Mouse (Mus musculus) hindbrain, embryonic 13.5 days (tissue): ENCODE measurements around the gene Apoc2. TPM values are rescaled to one million over a fixed set of nuclear protein-coding genes. Genes with fewer than 3 reads are reported as not detected.

Experiments
- ATAC-seq: fragments of 200-750 bp; cut with Nextera tagmentation; 2 replicates; pipeline ENCODE4 v1.8.0; 2017; ENCODE audit warnings: moderate TSS enrichment; ENCODE audit not compliant: low FRiP score
- H3K27ac ChIP-seq: fragments of 300-500 bp; sonication (generic); 2 replicates; pipeline ENCODE4 v1.5.1; 2015; ENCODE audit warnings: inconsistent platforms, mild to moderate bottlenecking, moderate library complexity
- H3K27me3 ChIP-seq: fragments of 300-500 bp; sonication (generic); 2 replicates; pipeline ENCODE4 v1.6.1; 2015; ENCODE audit warnings: mild to moderate bottlenecking, inconsistent platforms
- H3K36me3 ChIP-seq: fragments of 300-500 bp; sonication (generic); 2 replicates; pipeline ENCODE4 v1.6.1; 2015; ENCODE audit warnings: mild to moderate bottlenecking, inconsistent platforms
- H3K4me1 ChIP-seq: fragments of 300-500 bp; sonication (generic); replicated peaks from 2 replicates; pipeline ENCODE4 v1.6.1; 2015; ENCODE audit warnings: inconsistent platforms
- H3K4me2 ChIP-seq: fragments of 300-500 bp; sonication (generic); 2 replicates; pipeline ENCODE4 v1.6.1; 2015; ENCODE audit warnings: inconsistent platforms, mild to moderate bottlenecking, moderate library complexity
- H3K4me3 ChIP-seq: fragments of 300-500 bp; sonication (generic); 2 replicates; pipeline ENCODE4 v1.5.1; 2015; ENCODE audit warnings: mild to moderate bottlenecking, inconsistent platforms
- H3K9ac ChIP-seq: fragments of 300-500 bp; sonication (generic); 2 replicates; pipeline ENCODE4 v1.6.1; 2015; ENCODE audit warnings: mild to moderate bottlenecking, inconsistent platforms
- H3K9me3 ChIP-seq: fragments of 300-500 bp; sonication (generic); 2 replicates; pipeline ENCODE4 v1.6.1; 2016; ENCODE audit warnings: inconsistent platforms
- WGBS: fragments of 180-500 bp; shearing (Covaris S2); methylation state at CpG from one replicate; pipeline ENCODE4 v1.1.7; 2015; 5-methylcytosine and 5-hydroxymethylcytosine counted together
- polyA plus RNA-seq: library from polyadenylated mRNA; unstranded; fragments of >200 nt; fragmentation: Nextera tagmentation; extraction: Ambion mirVana; gene quantifications from 2 replicates; pipeline ENCODE4 v1.2.1, GENCODE M21; 2015

Gene Apoc2
- polyA plus RNA-seq, 1 experiment from 2014 or later = not detected

GRCm38 (mm10) chr7:19697949-19698906 lies 20.5 kb upstream of the Apoc2 start:
- 0 out of 2 replicates have a peak, but pooled peaks have one; percentile 3 for ATAC-seq
- H3K9ac ChIP-seq = peak overlapping the region; percentile 68
- no peaks in the 10 kb centered on the region for H3K9me3 ChIP-seq
- H3K4me1 ChIP-seq = peaks cover 26% of the 10 kb centered on the region
- peaks cover 12% of the 10 kb centered on the region; the same call in 1 of the 2 replicates for H3K27me3 ChIP-seq
- peak overlapping the region; percentile 35 for H3K4me3 ChIP-seq
- H3K27ac ChIP-seq = peak overlapping the region; percentile 19; the same call in 1 of the 2 replicates
- H3K36me3 ChIP-seq = peaks cover 22% of the 10 kb centered on the region
- 2% methylated on average over 28 of the region's 28 CpGs for WGBS
- peak overlapping the region; percentile 58 for H3K4me2 ChIP-seq

GRCm38 (mm10) chr7:19696336-19696873 lies 18.7 kb upstream of the Apoc2 start:
- Histone ChIP-seq H3K27me3 (peaks cover 12% of the 10 kb centered on the region; the same call in 1 of the 2 replicates), H3K36me3 (peaks cover 10% of the 10 kb centered on the region), H3K4me3 (no peak overlapping the region), H3K27ac (no peak overlapping the region), H3K4me1 (peaks cover 30% of the 10 kb centered on the region), H3K9me3 (no peaks in the 10 kb centered on the region), H3K9ac (no peak overlapping the region), H3K4me2 (no peak overlapping the region)
- WGBS = 96% methylated on average over 34 of the region's 34 CpGs
- no peak for ATAC-seq

- no peak overlapping the region for H3K4me2 ChIP-seq
- no peak overlapping the region for H3K9ac ChIP-seq
- H3K27ac ChIP-seq = no peak overlapping the region
- peaks cover 12% of the 10 kb centered on the region; the same call in 1 of the 2 replicates for H3K27me3 ChIP-seq
- no peak overlapping the region for H3K4me3 ChIP-seq
- ATAC-seq = no peak
- H3K4me1 ChIP-seq = peaks cover 29% of the 10 kb centered on the region
- H3K9me3 ChIP-seq = no peaks in the 10 kb centered on the region
- WGBS = 87% methylated on average over 6 of the region's 6 CpGs
- H3K36me3 ChIP-seq = peaks cover 8% of the 10 kb centered on the region
Observed at GRCm38 (mm10) chr7:19695881-19696280, 18.1 kb upstream of the Apoc2 start.

GRCm38 (mm10) chr7:19695213-19695594 lies 17.5 kb upstream of the Apoc2 start:
- H3K27me3 ChIP-seq = peaks cover 12% of the 10 kb centered on the region; the same call in 1 of the 2 replicates
- WGBS = 59% methylated on average over 8 of the region's 8 CpGs
- ATAC-seq = no peak
- H3K36me3 ChIP-seq = peaks cover 8% of the 10 kb centered on the region
- H3K27ac ChIP-seq = no peak overlapping the region
- no peak overlapping the region for H3K4me3 ChIP-seq
- H3K4me2 ChIP-seq = no peak overlapping the region
- no peaks in the 10 kb centered on the region for H3K9me3 ChIP-seq
- peaks cover 27% of the 10 kb centered on the region for H3K4me1 ChIP-seq
- no peak overlapping the region for H3K9ac ChIP-seq

GRCm38 (mm10) chr7:19694336-19695212 lies 16.8 kb upstream of the Apoc2 start:
- Histone ChIP-seq H3K27ac (no peak overlapping the region), H3K9ac (no peak overlapping the region), H3K27me3 (peaks cover 12% of the 10 kb centered on the region; the same call in 1 of the 2 replicates), H3K4me1 (peaks cover 26% of the 10 kb centered on the region), H3K4me3 (no peak overlapping the region), H3K4me2 (no peak overlapping the region), H3K9me3 (no peaks in the 10 kb centered on the region), H3K36me3 (peaks cover 8% of the 10 kb centered on the region)
- WGBS = 90% methylated on average over 10 of the region's 10 CpGs
- ATAC-seq = no peak

- no peak overlapping the region for H3K4me2 ChIP-seq
- 0 out of 2 replicates have a peak, but pooled peaks cover 7% of the 10 kb centered on the region for H3K27me3 ChIP-seq
- H3K27ac ChIP-seq = no peak overlapping the region
- ATAC-seq = no peak
- 26% methylated on average over 9 of the region's 10 CpGs for WGBS
- peaks cover 14% of the 10 kb centered on the region for H3K4me1 ChIP-seq
- H3K36me3 ChIP-seq = peaks cover 8% of the 10 kb centered on the region
- no peaks in the 10 kb centered on the region for H3K9me3 ChIP-seq
- H3K9ac ChIP-seq = no peak overlapping the region
- H3K4me3 ChIP-seq = no peak overlapping the region
Observed at GRCm38 (mm10) chr7:19693421-19693820, 15.7 kb upstream of the Apoc2 start.

GRCm38 (mm10) chr7:19691873-19692865 lies 14.4 kb upstream of the Apoc2 start, which contains the start of gene Apoc1:
Gene Apoc1, minus strand, starts transcription at chr7:19692660.
- Histone ChIP-seq H3K9ac (no peak within 1 kb of the TSS), H3K9me3 (no peaks in the 10 kb centered on the region), H3K27me3 (no peaks in the 10 kb centered on the region), H3K27ac (no peak within 1 kb of the TSS), H3K4me2 (no peak within 1 kb of the TSS), H3K4me1 (peaks cover 9% of the 10 kb centered on the region; the same call in 1 of the 2 replicates), H3K36me3 (peaks cover 8% of the 10 kb centered on the region), H3K4me3 (no peak within 1 kb of the TSS)
- WGBS = 53% methylated on average over 28 of the region's 28 CpGs
- ATAC-seq = no peak

GRCm38 (mm10) chr7:19691434-19691833 lies 13.7 kb upstream of the Apoc2 start:
- no peak overlapping the region for H3K4me3 ChIP-seq
- 80% methylated on average over 6 of the region's 6 CpGs for WGBS
- no peak overlapping the region for H3K27ac ChIP-seq
- ATAC-seq = no peak
- H3K27me3 ChIP-seq = no peaks in the 10 kb centered on the region
- H3K9me3 ChIP-seq = no peaks in the 10 kb centered on the region
- no peak overlapping the region for H3K4me2 ChIP-seq
- H3K36me3 ChIP-seq = peaks cover 4% of the 10 kb centered on the region
- H3K9ac ChIP-seq = no peak overlapping the region
- H3K4me1 ChIP-seq = peaks cover 9% of the 10 kb centered on the region; the same call in 1 of the 2 replicates

- no peaks in the 10 kb centered on the region for H3K36me3 ChIP-seq
- H3K27ac ChIP-seq = no peak overlapping the region
- H3K27me3 ChIP-seq = no peaks in the 10 kb centered on the region
- H3K4me2 ChIP-seq = no peak overlapping the region
- no peak for ATAC-seq
- no peak overlapping the region for H3K9ac ChIP-seq
- H3K4me3 ChIP-seq = no peak overlapping the region
- peaks cover 9% of the 10 kb centered on the region; the same call in 1 of the 2 replicates for H3K4me1 ChIP-seq
- H3K9me3 ChIP-seq = no peaks in the 10 kb centered on the region
- 94% methylated on average over 4 of the region's 4 CpGs for WGBS
Observed at GRCm38 (mm10) chr7:19690845-19691244, 13.1 kb upstream of the Apoc2 start.

GRCm38 (mm10) chr7:19688611-19689010 lies 10.9 kb upstream of the Apoc2 start:
- WGBS = 92% methylated on average over 2 of the region's 2 CpGs
- H3K4me1 ChIP-seq = peaks cover 8% of the 10 kb centered on the region; the same call in 1 of the 2 replicates
- H3K4me2 ChIP-seq = no peak overlapping the region
- no peaks in the 10 kb centered on the region for H3K9me3 ChIP-seq
- no peak overlapping the region for H3K27ac ChIP-seq
- no peaks in the 10 kb centered on the region for H3K27me3 ChIP-seq
- H3K36me3 ChIP-seq = no peaks in the 10 kb centered on the region
- ATAC-seq = no peak
- H3K4me3 ChIP-seq = no peak overlapping the region
- no peak overlapping the region for H3K9ac ChIP-seq

- H3K4me3 ChIP-seq = no peak overlapping the region
- WGBS = 90% methylated on average over 10 of the region's 10 CpGs
- H3K27me3 ChIP-seq = no peaks in the 10 kb centered on the region
- H3K27ac ChIP-seq = no peak overlapping the region
- ATAC-seq = no peak
- H3K36me3 ChIP-seq = no peaks in the 10 kb centered on the region
- H3K4me1 ChIP-seq = peaks cover 3% of the 10 kb centered on the region; the same call in 1 of the 2 replicates
- no peak overlapping the region for H3K4me2 ChIP-seq
- no peaks in the 10 kb centered on the region for H3K9me3 ChIP-seq
- H3K9ac ChIP-seq = no peak overlapping the region
Observed at GRCm38 (mm10) chr7:19688101-19688500, 10.4 kb upstream of the Apoc2 start.
